ENCODE assay signal across 21 mouse cellular contexts in genomic region chr1:134297265-134297664, GRCm38 (mm10). TPM values are rescaled to one million over a fixed set of nuclear protein-coding genes. Genes with fewer than 3 reads are reported as not detected.
DNase-seq lines count a peak whose midpoint lies in the region; TF ChIP-seq lines count a peak whose summit lies in the region.
"Had no signal": no experiment of that assay in that cellular context is flagged by ENCODE, and none has a peak within 500 bp of the region (broad histone marks: within the 10 kb centered on the region; RNA-seq: fewer than 3 reads in every experiment).

No protein-coding gene starts in this region.

- H3K4me3 ChIP-seq in gastrocnemius, adult 2 months = no peak overlapping the region
- H3K4me3 ChIP-seq: forebrain, embryonic 13.5 days; hindbrain, embryonic 15.5 days; limb, embryonic 13.5 days; neural tube, embryonic 15.5 days had no signal

- DNase-seq in gastrocnemius, adult 2 months = peak; percentile 70
- DNase-seq in gastrocnemius, postnatal 36 days = no peak
- DNase-seq in brain, embryonic 14.5 days (ENCODE audit: low read depth) = peak; percentile 36
- DNase-seq in cerebellum, adult 9-10 months = peak; percentile 96
- DNase-seq in layer of hippocampus, adult 8-10 months (ENCODE audit: low spot score in 2 of 2) = peak; percentile 57 to 67
- DNase-seq in kidney, postnatal 14 days = no peak
- DNase-seq in lung, postnatal 36 days = no peak
- no peak for DNase-seq in kidney, postnatal 10 days
- DNase-seq: adrenal gland, postnatal 10 days; kidney, adult 11 months; kidney, postnatal 25 days; right cerebral cortex, postnatal 25 days; thymus, postnatal 25 days had no signal

- intact Hi-C loops in gastrocnemius, adult 2 months (cut with DNase I) = no loop called here
- intact Hi-C loops in gastrocnemius, postnatal 36 days (cut with DNase I) = no loop called here

- TF ChIP-seq POLR2A in brain, embryonic 14.5 days (IDR thresholded peaks at IDR 0.05; ENCODE audit: borderline replicate concordance, extremely low read depth, insufficient read depth, insufficient read length, poor library complexity, severe bottlenecking) = no peak

- H3K27ac ChIP-seq in gastrocnemius, adult 2 months = peak overlapping the region; percentile 84
- H3K27ac ChIP-seq: forebrain, embryonic 13.5 days; hindbrain, embryonic 15.5 days; limb, embryonic 13.5 days; liver, embryonic 14.5 days; neural tube, embryonic 15.5 days had no signal

- no peak for TF ChIP-seq CTCF in gastrocnemius, adult 2 months (IDR thresholded peaks at IDR 0.05)
- TF ChIP-seq CTCF in brain, embryonic 14.5 days (IDR thresholded peaks at IDR 0.05; ENCODE audit: borderline replicate concordance, extremely low read depth, insufficient read depth, insufficient read length) = no peak

RNA-seq across cellular contexts. Expression of gene Myog, which starts 7.5 kb away (rescaled TPM):
- 10 to 100 TPM; 11.6 to 34.5 TPM for total RNA-seq in gastrocnemius, adult 2 months (2021)
- total RNA-seq in gastrocnemius, postnatal 36 days (2021) = 10 to 100 TPM; 20.1 to 20.9 TPM
- 1.3 and 2.6 TPM in 2 replicates for polyA plus RNA-seq in brain, embryonic 14.5 days (2012; rRNA removed)
- total RNA-seq in layer of hippocampus, adult 8-10 months (2022) = not detected
- total RNA-seq: heart, postnatal 25 days; megakaryocyte-erythroid progenitor cell, adult 5-6 weeks had no signal
- polyA plus RNA-seq: forebrain, embryonic 13.5 days; hindbrain, embryonic 15.5 days; lung, postnatal 0 days had no signal

RNA-seq across cellular contexts. Expression of gene Ppfia4, which starts 35.5 kb away (rescaled TPM):
- under 1 TPM; 0.42 to 0.46 TPM for total RNA-seq in gastrocnemius, adult 2 months (2021)
- total RNA-seq in gastrocnemius, postnatal 36 days (2021) = 1 to 10 TPM in 1 of 2 experiments, under 1 TPM in 1; 0.99 to 1.2 TPM
- polyA plus RNA-seq in brain, embryonic 14.5 days (2012; rRNA removed) = 23.6 and 31.3 TPM in 2 replicates
- 10 to 100 TPM; 72.2 to 86.2 (median 77.3) TPM for total RNA-seq in layer of hippocampus, adult 8-10 months (2022)

Comparison
In these comparisons a context has a peak if more than half of its experiments do, and no peak if none do; other contexts are left out.
1. DNase-seq: peak in gastrocnemius, adult 2 months (single experiment), brain, embryonic 14.5 days (single experiment), cerebellum, adult 9-10 months (single experiment) and layer of hippocampus, adult 8-10 months (2 of 2); none in gastrocnemius, postnatal 36 days (0 of 2), kidney, postnatal 14 days (single experiment), lung, postnatal 36 days (single experiment) and kidney, postnatal 10 days (single experiment).
2. RNA of gene Myog, which starts 7.5 kb away (total RNA-seq): 11.6 to 34.5 TPM in gastrocnemius, adult 2 months and 20.1 to 20.9 TPM in gastrocnemius, postnatal 36 days; not detected in layer of hippocampus, adult 8-10 months; every median in the first group is over 10 times any median in the second.
3. RNA of gene Ppfia4, which starts 35.5 kb away (total RNA-seq): 72.2 to 86.2 TPM in layer of hippocampus, adult 8-10 months; 0.99 to 1.2 TPM in gastrocnemius, postnatal 36 days and 0.42 to 0.46 TPM in gastrocnemius, adult 2 months; every median in the first group is over 10 times any median in the second.